Mouse (Mus musculus) liver, postnatal 0 days (tissue): ENCODE data around the gene Olfr510.

ENCODE experiments used
- CTCF ChIP-seq: sonication (generic); IDR thresholded peaks from 2 replicates; pipeline ENCODE4 v1.5.1; 2016; ENCODE audit warnings: antibody characterized with exemption, low read depth
- EP300 ChIP-seq: IDR thresholded peaks from 2 replicates; pipeline ENCODE4 v1.6.1; 2016; ENCODE audit warnings: antibody characterized with exemption, low read depth, mild to moderate bottlenecking

- no peak for TF ChIP-seq EP300
- TF ChIP-seq CTCF: no peak
These were observed 12.7 kb downstream of the Olfr510 start for GRCm38 (mm10) chr7:108678886-108679285.
